Mouse (Mus musculus): ENCODE results near the gene Uckl1.

Uckl1 gene

GRCm38 (mm10) chr2:181589732-181590105 lies 5.0 kb upstream of the Uckl1 start:
- DNase-seq (ENCODE audit: low spot score in 2 of 2): no peak

- DNase-seq (ENCODE audit: low spot score in 2 of 2): no peak
Observed at GRCm38 (mm10) chr2:181589011-181589731, 4.5 kb upstream of the Uckl1 start.

GRCm38 (mm10) chr2:181588229-181588780 lies 3.6 kb upstream of the Uckl1 start:
- DNase-seq (ENCODE audit: low spot score in 2 of 2): no peak

- DNase-seq (ENCODE audit: low spot score in 2 of 2): no peak
Observed at GRCm38 (mm10) chr2:181587796-181588195, 3.1 kb upstream of the Uckl1 start.

- no peak for DNase-seq (ENCODE audit: low spot score in 2 of 2)
Observed at GRCm38 (mm10) chr2:181586124-181586523, 1.4 kb upstream of the Uckl1 start.

- DNase-seq (ENCODE audit: low spot score in 2 of 2): no peak
Observed at GRCm38 (mm10) chr2:181585506-181585905, 814 bp upstream of the Uckl1 start.

GRCm38 (mm10) chr2:181583460-181584257 lies 1.0 kb downstream of the Uckl1 start:
- peak in 1 of 2 experiments; percentile 2 for DNase-seq (ENCODE audit: low spot score in 2 of 2)

GRCm38 (mm10) chr2:181582939-181583338 lies 1.8 kb downstream of the Uckl1 start:
- DNase-seq (ENCODE audit: low spot score in 2 of 2): peak in 1 of 2 experiments; percentile 2

GRCm38 (mm10) chr2:181582358-181582757 lies 2.3 kb downstream of the Uckl1 start:
- DNase-seq (ENCODE audit: low spot score in 2 of 2): no peak

GRCm38 (mm10) chr2:181581402-181582120 lies 3.1 kb downstream of the Uckl1 start:
- peak; percentile 78 to 79 for DNase-seq (ENCODE audit: low spot score in 2 of 2)

- DNase-seq (ENCODE audit: low spot score in 2 of 2): peak; percentile 76 to 85
Observed at GRCm38 (mm10) chr2:181581016-181581401, 3.7 kb downstream of the Uckl1 start.

GRCm38 (mm10) chr2:181580131-181580772 lies 4.4 kb downstream of the Uckl1 start:
- no peak for DNase-seq (ENCODE audit: low spot score in 2 of 2)

- no peak for DNase-seq (ENCODE audit: low spot score in 2 of 2)
Observed at GRCm38 (mm10) chr2:181579681-181580080, 5.0 kb downstream of the Uckl1 start.

GRCm38 (mm10) chr2:181578790-181579618 lies 5.7 kb downstream of the Uckl1 start:
- no peak for DNase-seq (ENCODE audit: low spot score in 2 of 2)

- no peak for DNase-seq (ENCODE audit: low spot score in 2 of 2)
Observed at GRCm38 (mm10) chr2:181577981-181578581, 6.6 kb downstream of the Uckl1 start.

- DNase-seq (ENCODE audit: low spot score in 2 of 2): no peak
Observed at GRCm38 (mm10) chr2:181577126-181577525, 7.6 kb downstream of the Uckl1 start.

- no peak for DNase-seq (ENCODE audit: low spot score in 2 of 2)
Observed at GRCm38 (mm10) chr2:181576613-181577012, 8.1 kb downstream of the Uckl1 start.

- DNase-seq (ENCODE audit: low spot score in 2 of 2): no peak
Observed at GRCm38 (mm10) chr2:181574921-181575545, 9.7 kb downstream of the Uckl1 start.

- DNase-seq (ENCODE audit: low spot score in 2 of 2): no peak
Observed at GRCm38 (mm10) chr2:181573961-181574360, 10.7 kb downstream of the Uckl1 start.
